Mouse (Mus musculus): Measurements from ENCODE around the gene H2-DMa.

DNA sequence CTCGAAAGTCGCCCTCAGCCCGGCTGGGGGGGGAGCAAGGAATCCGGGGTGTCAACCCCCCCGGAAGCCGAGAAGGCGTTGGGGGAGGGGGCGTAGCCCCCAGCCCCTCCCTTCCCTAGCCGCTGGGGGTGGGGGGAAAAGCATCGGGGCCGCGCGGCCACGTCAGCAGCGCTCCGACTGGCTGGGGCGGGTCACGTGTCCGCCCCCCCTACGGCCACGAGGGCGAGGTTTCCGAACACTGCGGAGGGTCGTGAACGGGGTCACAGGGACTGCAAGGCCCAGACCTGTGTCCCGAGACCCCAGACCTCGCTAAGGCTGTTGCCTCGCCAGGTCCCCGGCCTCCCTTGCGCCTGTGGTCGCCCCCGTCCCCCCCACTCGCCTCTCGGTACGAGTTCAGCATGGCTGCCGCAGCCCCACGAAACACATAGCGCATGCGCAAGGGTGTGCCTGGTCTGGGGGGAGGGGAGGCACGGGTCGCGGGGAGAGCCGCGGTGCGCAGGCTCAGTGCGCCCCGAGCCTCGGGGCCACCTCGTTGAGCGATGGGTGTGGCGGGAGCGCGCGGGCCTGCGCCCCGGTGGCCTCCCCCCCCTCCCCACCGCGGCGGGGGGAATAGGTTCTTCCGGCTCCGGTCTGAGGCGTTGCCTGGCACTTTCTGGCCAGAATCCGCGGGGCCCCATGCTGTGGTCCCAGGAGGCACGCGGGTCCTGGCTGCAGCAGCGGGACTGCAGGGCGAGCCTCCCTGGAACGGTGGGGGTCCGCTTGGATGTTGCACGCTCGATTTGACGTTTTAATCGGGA lies 3.0 kb downstream of the H2-DMa start, which contains the start of gene Brd2:
- TF ChIP-seq CTCF (conservative IDR thresholded peaks at IDR 0.05; ENCODE audit: low read length) (no peak), POU5F1 (IDR thresholded peaks at IDR 0.05; ENCODE audit: borderline replicate concordance, low read length) (no peak), NANOG (IDR thresholded peaks at IDR 0.05; ENCODE audit: borderline replicate concordance, low read length) (no peak)
